Mouse (Mus musculus): ENCODE measurements at regions not wholly inside any gene's neighbourhood (a gene's known extent, or its start where the extent isn't known, plus 50 kb on each side); places are given as distances from the start of the nearest gene placed in this dataset.

- no peak for DNase-seq
Observed at GRCm38 (mm10) chr3:61466641-61467040, 100.9 kb upstream of the B430305J03Rik start.

GRCm38 (mm10) chr3:61460076-61460475, 94.3 kb upstream of the B430305J03Rik start:
- DNase-seq = no peak

- DNase-seq = no peak
Observed at GRCm38 (mm10) chr3:61456598-61456997, 90.8 kb upstream of the B430305J03Rik start.

GRCm38 (mm10) chr3:61442000-61442739, 76.4 kb upstream of the B430305J03Rik start:
- no peak for DNase-seq

GRCm38 (mm10) chr3:61441445-61441844, 75.7 kb upstream of the B430305J03Rik start:
- DNase-seq = no peak

- DNase-seq = no peak
Observed at GRCm38 (mm10) chr3:61428713-61429112, 63.0 kb upstream of the B430305J03Rik start.

GRCm38 (mm10) chr3:61423945-61424344, 58.2 kb upstream of the B430305J03Rik start:
- no peak for DNase-seq

- no peak for DNase-seq
Observed at GRCm38 (mm10) chr3:61419706-61420105, 54.0 kb upstream of the B430305J03Rik start.

GRCm38 (mm10) chr3:61418096-61418495, 52.3 kb upstream of the B430305J03Rik start:
- no peak for DNase-seq

All from thymus, postnatal 4 days (tissue).